Mouse (Mus musculus): Measurements from ENCODE around the gene Vmn1r220.
"Not testable (repeated sequence)": the region's sequence is repeated elsewhere in the genome, so short reads cannot be mapped to it uniquely, and the experiment has no call there.

Vmn1r220 gene

GRCm38 (mm10) chr13:23187875-23188274, at the start of gene Vmn1r220:
TSS of gene Vmn1r220 (minus strand) at chr13:23187975.
- no peak for DNase-seq (ENCODE audit: low read depth)

GRCm38 (mm10) chr13:23235847-23236246, 48.1 kb upstream of the Vmn1r220 start, which contains the start of gene Vmn1r222:
TSS of gene Vmn1r222 (minus strand) at chr13:23235947.
- not testable (repeated sequence) for DNase-seq (ENCODE audit: low read depth)

GRCm38 (mm10) chr13:23213827-23214226, 26.1 kb upstream of the Vmn1r220 start, which contains the start of gene Vmn1r221:
TSS of gene Vmn1r221 (plus strand) at chr13:23214127.
- DNase-seq (ENCODE audit: low read depth) = not testable (repeated sequence)

DNA sequence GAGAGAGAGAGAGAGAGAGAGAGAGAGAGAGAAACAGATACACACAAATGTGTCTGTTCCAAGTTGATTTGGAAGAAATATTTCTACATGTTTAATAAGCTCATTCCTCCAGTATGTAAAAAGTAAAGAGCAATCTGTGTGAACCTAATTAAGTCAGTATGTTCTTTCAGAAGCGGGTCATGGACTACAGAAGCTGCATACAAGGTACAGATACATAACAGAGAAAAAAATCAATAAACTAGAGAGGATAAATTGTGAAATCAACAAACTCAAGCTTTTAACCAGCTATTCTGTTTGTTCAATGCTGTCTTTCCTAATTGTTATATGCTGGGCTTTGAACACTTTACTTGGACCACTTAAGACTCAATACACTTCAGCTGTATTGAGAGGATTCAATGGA, 16.1 kb upstream of the Vmn1r220 start:
- not testable (repeated sequence) for DNase-seq (ENCODE audit: low read depth)

- DNase-seq (ENCODE audit: low read depth) = not testable (repeated sequence)
Measured at GRCm38 (mm10) chr13:23166471-23166870, 21.3 kb downstream of the Vmn1r220 start.

DNA sequence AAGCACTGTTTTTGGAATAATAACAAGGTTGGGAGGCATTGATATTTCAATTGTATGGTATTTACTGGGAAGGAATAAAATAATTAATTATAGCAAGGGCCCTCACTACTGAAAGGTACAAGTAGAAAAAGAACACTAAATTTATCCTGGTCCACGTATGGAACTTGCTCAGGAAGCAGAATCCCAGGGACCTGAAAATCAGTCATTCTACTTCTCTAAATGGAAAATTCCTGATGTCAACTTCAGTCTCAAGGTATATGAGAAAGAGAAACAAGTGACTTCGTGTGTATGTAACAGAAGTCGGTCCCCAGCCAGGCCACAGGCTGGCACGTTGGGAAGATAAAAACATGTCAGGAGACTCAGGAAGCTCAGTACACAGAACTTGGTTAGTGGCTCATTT, 28.8 kb downstream of the Vmn1r220 start, which contains the start of gene Vmn1r219:
Vmn1r219 (plus strand) TSS at position 301 of the 400 bp plus-strand sequence.
- no peak for DNase-seq (ENCODE audit: low read depth)

- no peak for DNase-seq (ENCODE audit: low read depth)
Measured at GRCm38 (mm10) chr13:23157848-23158247, 29.9 kb downstream of the Vmn1r220 start.

GRCm38 (mm10) chr13:23138880-23139279, 48.9 kb downstream of the Vmn1r220 start:
- DNase-seq (ENCODE audit: low read depth) = no peak

DNA sequence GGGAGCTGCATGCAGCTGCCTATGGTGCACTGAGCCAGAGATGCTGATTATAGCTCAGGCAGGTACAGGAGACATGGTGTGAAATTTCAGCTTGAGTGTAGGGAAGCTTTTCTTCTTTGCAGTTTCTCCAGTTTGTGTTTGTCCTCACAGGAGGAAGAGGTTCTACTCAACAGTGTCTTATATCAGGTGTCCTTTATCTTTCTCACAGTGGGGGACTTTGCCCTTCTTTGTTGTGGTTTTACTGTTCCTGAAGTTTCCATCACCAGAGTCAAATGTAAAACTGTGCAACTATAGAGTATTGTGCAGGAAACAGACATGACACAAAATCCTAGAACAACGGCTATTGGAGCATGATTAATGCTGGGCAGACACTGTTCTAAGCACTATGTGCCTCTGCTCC, 54.3 kb downstream of the Vmn1r220 start:
- DNase-seq (ENCODE audit: low read depth) = no peak

GRCm38 (mm10) chr13:23133099-23133498, 54.7 kb downstream of the Vmn1r220 start, which contains the start of gene Vmn1r218:
TSS of gene Vmn1r218 (plus strand) at chr13:23133155.
- DNase-seq (ENCODE audit: low read depth) = no peak

All from 416B (cell line).